26 mouse cellular contexts compared by ENCODE assay signal in genomic region chr4:62682371-62682770, GRCm38 (mm10).
DNase-seq lines count a peak whose midpoint lies in the region; ATAC-seq and TF ChIP-seq lines count a peak whose summit lies in the region.
"Had no signal": no experiment of that assay in that cellular context is flagged by ENCODE, and none has a peak within 500 bp of the region (broad histone marks: within the 10 kb centered on the region; RNA-seq: fewer than 3 reads in every experiment).

No protein-coding gene starts in this region.

- H3K27ac ChIP-seq in heart, embryonic 13.5 days (replicated peaks): no peak overlapping the region
- H3K27ac ChIP-seq in limb, embryonic 10.5 days: 0 out of 2 replicates have a peak overlapping the region, but pooled peaks have one; percentile 42
- 0 out of 2 replicates have a peak overlapping the region, but pooled peaks have one; percentile 13 for H3K27ac ChIP-seq in stomach, postnatal 0 days (replicated peaks)
- H3K27ac ChIP-seq: embryonic facial prominence, embryonic 15.5 days; kidney, postnatal 0 days; limb, embryonic 15.5 days; liver, embryonic 13.5 days; macrophage; midbrain, embryonic 13.5 days; neural tube, embryonic 13.5 days had no signal

- TF ChIP-seq CTCF in stomach, postnatal 0 days (IDR thresholded peaks at IDR 0.05; ENCODE audit: low read depth): no peak

- no peak overlapping the region for H3K4me3 ChIP-seq in heart, embryonic 13.5 days
- H3K4me3 ChIP-seq in limb, embryonic 10.5 days: no peak overlapping the region
- H3K4me3 ChIP-seq in stomach, postnatal 0 days (ENCODE audit: low read depth, low read length): no peak overlapping the region
- H3K4me3 ChIP-seq: embryonic facial prominence, embryonic 15.5 days; limb, embryonic 15.5 days; liver, embryonic 13.5 days; midbrain, embryonic 13.5 days; neural tube, embryonic 13.5 days had no signal

- peaks cover 76% of the 10 kb centered on the region for H3K27me3 ChIP-seq in heart, embryonic 13.5 days (replicated peaks)
- H3K27me3 ChIP-seq in limb, embryonic 10.5 days (ENCODE audit: low read depth, poor library complexity, severe bottlenecking): 0 out of 2 replicates have a peak, but pooled peaks cover 5% of the 10 kb centered on the region
- no peaks in the 10 kb centered on the region for H3K27me3 ChIP-seq in stomach, postnatal 0 days (ENCODE audit: control insufficient read depth, insufficient read depth, low read length)
- H3K27me3 ChIP-seq: embryonic facial prominence, embryonic 15.5 days; limb, embryonic 15.5 days; liver, embryonic 13.5 days; midbrain, embryonic 13.5 days; neural tube, embryonic 13.5 days had no signal

- 0 out of 2 replicates have a peak overlapping the region, but pooled peaks have one; percentile 1 for H3K9ac ChIP-seq in heart, embryonic 13.5 days
- peak overlapping the region; percentile 18; the same call in 1 of the 2 replicates for H3K9ac ChIP-seq in stomach, postnatal 0 days (ENCODE audit: low read length)
- H3K9ac ChIP-seq: embryonic facial prominence, embryonic 15.5 days; limb, embryonic 15.5 days; liver, embryonic 13.5 days; midbrain, embryonic 13.5 days; neural tube, embryonic 13.5 days had no signal

- no peak overlapping the region for H3K4me2 ChIP-seq in heart, embryonic 13.5 days
- H3K4me2 ChIP-seq in stomach, postnatal 0 days (replicated peaks; ENCODE audit: low read depth): no peak overlapping the region
- H3K4me2 ChIP-seq: embryonic facial prominence, embryonic 15.5 days; heart, embryonic 11.5 days; limb, embryonic 15.5 days; liver, embryonic 13.5 days; midbrain, embryonic 13.5 days; neural tube, embryonic 13.5 days had no signal

- H3K4me1 ChIP-seq in heart, embryonic 13.5 days: peaks cover 66% of the 10 kb centered on the region
- H3K4me1 ChIP-seq in limb, embryonic 10.5 days: peaks cover 54% of the 10 kb centered on the region
- peaks cover 5% of the 10 kb centered on the region; the same call in 1 of the 2 replicates for H3K4me1 ChIP-seq in stomach, postnatal 0 days (replicated peaks; ENCODE audit: control insufficient read depth, insufficient read depth)

- H3K9me3 ChIP-seq in heart, embryonic 13.5 days: no peaks in the 10 kb centered on the region
- no peaks in the 10 kb centered on the region for H3K9me3 ChIP-seq in limb, embryonic 10.5 days (replicated peaks)
- no peaks in the 10 kb centered on the region for H3K9me3 ChIP-seq in stomach, postnatal 0 days (ENCODE audit: control insufficient read depth, low read length)
- H3K9me3 ChIP-seq: embryonic facial prominence, embryonic 15.5 days; limb, embryonic 15.5 days; liver, embryonic 13.5 days; midbrain, embryonic 13.5 days; neural tube, embryonic 13.5 days had no signal

- peak; percentile 63 for DNase-seq in cerebellum, adult 9-11 months
- no peak for DNase-seq in cerebellum, adult 8-10 months
- no peak for DNase-seq in heart, adult 11 months
- DNase-seq in limb, embryonic 10.5 days (ENCODE audit: low spot score): no peak
- no peak for DNase-seq in stomach, postnatal 0 days (ENCODE audit: low spot score)
- DNase-seq: adrenal gland, adult 2 months; B cell, adult 2 months; heart, postnatal 10 days; kidney, adult 8-10 months; layer of hippocampus, postnatal 36 days; left cerebral cortex, postnatal 4 days; liver, embryonic 13.5 days; lung, adult 18-20 months; right cerebral cortex, postnatal 4 days; thymus, postnatal 4 days had no signal

- TF ChIP-seq EP300 in stomach, postnatal 0 days (optimal IDR thresholded peaks at IDR 0.05): no peak

- 76% methylated on average over 8 of the region's 8 CpGs for WGBS in heart, embryonic 13.5 days
- 84% methylated on average over 8 of the region's 8 CpGs for WGBS in limb, embryonic 10.5 days
- WGBS in stomach, postnatal 0 days: 67% methylated on average over 8 of the region's 8 CpGs

- H3K36me3 ChIP-seq in heart, embryonic 13.5 days: peaks cover 19% of the 10 kb centered on the region
- H3K36me3 ChIP-seq in limb, embryonic 10.5 days: peaks cover 34% of the 10 kb centered on the region
- peaks cover 3% of the 10 kb centered on the region; the same call in 1 of the 2 replicates for H3K36me3 ChIP-seq in stomach, postnatal 0 days (ENCODE audit: control insufficient read depth, insufficient read depth, low read length)
- H3K36me3 ChIP-seq: liver, embryonic 13.5 days had no signal

- no peak for ATAC-seq in heart, embryonic 13.5 days (ENCODE audit: extremely low read depth, insufficient number of reproducible peaks, low FRiP score, low TSS enrichment)
- no peak for ATAC-seq in stomach, postnatal 0 days (ENCODE audit: low FRiP score, low TSS enrichment)
- ATAC-seq: forebrain, embryonic 14.5 days; intestine, embryonic 16.5 days; lung, postnatal 0 days; midbrain, embryonic 13.5 days had no signal
